Mouse (Mus musculus) c-Kit-positive CD71-positive TER-119-negative erythroid progenitor cells, embryonic 14.5 days (primary cell): ENCODE data around the gene Gm17949.

Source experiments
- DNase-seq: peaks from one replicate; pipeline ENCODE4 v3.0.0-alpha.2; 2013; ENCODE audit warnings: low read depth

The Gm17949 gene

DNA sequence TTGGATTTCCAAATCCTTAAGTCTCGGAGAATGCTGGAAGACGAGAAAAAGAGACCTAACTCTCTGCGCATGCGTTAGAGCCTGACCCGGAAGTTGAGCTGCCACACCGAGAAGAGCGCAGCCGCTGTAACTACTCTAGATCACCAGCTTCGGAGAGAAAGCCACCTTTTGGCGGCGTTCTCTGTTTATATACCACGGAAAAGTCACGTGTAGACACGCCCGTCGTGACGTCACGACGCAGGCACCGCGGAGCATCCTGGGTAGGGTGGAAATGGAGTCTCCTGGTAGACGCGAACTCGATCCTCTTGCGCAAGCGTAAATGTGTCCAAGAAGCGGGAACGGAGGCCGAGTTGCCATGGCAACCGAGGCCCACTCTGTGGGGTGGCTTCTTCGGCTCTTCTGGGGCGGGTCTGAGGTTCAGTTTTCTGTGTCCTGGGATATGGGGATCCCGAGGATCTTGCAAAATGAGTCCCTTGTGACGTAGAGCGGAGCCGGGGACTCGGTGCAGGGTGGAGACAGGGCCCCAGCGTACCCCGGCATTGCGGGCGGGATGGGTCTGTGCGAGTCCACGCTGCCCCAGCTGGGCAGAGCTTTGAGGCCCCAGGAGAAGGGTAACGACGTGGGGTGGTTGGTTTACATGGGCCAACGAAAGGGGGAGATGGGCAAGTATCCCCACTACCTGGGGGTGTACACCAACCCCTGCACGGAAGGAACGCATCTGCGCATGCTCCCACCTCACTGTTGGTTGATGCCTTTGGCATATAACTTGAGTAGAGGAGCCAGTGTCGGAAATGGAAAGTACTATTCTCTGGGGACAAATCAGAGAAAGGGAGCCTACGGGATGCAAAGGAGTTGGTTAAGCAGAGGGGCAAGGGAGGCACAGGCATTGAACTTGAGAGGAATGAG lies at the start of gene Gm17949, which contains the start of gene Gtf2f1:
Gm17949 (plus strand) TSS at position 234 of the 906 bp plus-strand sequence.
Gtf2f1 (minus strand) TSS at position 53 of the 906 bp plus-strand sequence.
- DNase-seq = peak; percentile 95

DNA sequence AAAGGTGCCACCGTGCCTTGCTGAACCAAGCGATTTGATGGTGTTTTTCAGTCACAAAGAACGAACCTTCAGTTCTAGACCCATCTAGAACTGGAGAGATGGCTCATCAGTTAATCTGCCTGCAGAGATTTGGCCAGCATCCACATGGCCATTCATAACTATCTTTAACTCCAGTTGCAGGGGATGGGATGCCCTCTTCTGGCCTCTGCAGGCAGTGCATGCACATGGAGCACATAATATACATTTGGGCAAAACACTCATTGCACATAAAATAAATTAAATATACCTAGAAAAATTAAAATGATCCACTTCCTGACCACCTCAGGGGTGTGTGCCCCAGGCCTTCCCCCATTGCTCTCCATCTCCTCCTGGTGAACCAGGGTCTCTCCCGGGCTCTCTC lies 49.4 kb upstream of the Gm17949 start:
- DNase-seq = no peak

DNA sequence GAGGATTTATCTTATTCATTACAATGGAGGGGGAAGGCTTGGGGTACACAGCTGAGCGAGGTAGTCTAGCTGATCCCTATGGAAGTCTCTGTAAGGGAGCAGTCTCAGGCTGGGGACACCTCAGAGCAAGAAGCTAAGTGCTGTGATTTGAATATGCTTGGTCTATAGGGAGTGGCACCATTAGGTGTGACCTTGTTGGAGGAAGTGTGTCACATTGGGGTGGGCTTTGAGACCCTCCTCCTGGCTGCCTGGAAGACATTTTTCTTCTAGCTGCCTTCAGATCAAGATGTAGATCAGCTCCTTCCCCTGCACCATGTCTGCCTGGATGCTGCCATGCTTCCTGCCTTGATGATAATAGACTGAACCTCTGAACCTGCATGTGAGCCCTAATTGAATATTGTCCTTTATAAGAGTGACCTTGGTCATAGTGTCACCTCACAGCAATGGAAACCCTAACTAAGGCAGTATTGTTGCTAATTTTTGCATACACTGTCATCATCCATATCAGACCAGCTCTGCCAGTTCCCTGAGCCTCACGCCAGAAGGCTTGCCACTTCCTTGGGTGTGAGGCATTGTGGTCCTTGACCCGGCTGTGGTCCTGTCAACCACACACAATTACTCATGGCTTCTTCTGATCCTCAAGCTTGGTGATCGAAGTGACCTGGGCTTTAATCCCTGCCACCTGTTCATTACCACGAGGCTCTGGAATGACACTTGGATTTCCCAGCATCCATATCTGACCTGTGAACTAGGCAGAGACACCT lies 48.4 kb upstream of the Gm17949 start:
- no peak for DNase-seq

DNA sequence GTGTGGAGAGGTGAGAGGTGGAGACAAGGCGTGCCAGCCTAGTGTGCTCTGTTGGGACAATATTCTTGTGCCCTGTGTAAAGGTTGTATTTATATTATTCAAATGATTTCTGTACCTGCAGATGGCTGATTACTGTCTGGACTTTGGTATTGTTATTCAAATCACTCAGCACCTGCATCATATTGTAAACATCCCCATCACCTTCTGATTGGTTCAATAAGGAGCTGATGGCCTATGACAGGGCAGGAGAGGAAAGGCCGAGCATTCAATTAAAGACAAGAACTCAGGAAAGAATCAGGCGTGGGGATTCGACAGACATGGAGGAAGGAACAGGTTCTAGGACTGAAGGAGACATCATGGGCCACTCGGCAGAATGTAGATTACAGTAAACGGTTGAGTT lies 47.6 kb upstream of the Gm17949 start:
- DNase-seq = no peak

DNA sequence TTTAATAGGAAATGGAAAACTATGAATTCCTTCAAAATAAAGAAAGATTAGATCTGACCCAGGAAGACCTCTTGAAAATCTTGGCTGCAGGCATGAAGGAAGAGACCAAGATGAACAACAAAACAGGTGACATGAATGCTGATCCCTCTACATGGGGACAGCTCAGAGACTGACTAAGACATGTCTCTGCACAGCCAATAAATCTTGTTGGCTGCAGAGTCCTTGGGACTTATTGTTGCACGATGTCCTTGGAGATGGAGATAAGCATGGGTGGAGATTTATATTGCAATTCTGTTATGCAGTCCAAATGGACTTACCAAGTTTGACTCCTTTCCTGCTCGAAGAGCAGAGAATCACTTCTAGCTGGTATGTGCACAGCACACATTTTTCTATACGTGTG lies 41.9 kb upstream of the Gm17949 start:
- no peak for DNase-seq

DNA sequence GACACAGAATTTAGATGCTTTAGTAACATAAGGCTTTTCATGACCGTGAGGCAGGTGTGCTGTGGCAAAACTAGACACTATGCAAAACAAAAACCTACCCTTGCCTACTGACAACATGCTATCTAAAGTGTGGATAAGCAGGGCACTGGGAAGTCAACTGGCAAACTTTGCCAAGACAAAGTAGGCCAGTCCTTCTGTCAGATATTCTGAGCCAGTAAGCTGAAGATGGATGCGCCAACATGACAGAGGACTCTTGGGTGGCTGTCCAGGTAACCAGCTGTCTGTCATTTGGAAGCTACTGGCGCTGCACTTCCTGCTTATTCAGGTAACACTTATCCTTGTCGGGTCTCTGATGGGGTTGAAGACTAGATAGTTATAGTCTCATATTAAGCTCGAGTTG lies 41.2 kb upstream of the Gm17949 start:
- DNase-seq = no peak

DNA sequence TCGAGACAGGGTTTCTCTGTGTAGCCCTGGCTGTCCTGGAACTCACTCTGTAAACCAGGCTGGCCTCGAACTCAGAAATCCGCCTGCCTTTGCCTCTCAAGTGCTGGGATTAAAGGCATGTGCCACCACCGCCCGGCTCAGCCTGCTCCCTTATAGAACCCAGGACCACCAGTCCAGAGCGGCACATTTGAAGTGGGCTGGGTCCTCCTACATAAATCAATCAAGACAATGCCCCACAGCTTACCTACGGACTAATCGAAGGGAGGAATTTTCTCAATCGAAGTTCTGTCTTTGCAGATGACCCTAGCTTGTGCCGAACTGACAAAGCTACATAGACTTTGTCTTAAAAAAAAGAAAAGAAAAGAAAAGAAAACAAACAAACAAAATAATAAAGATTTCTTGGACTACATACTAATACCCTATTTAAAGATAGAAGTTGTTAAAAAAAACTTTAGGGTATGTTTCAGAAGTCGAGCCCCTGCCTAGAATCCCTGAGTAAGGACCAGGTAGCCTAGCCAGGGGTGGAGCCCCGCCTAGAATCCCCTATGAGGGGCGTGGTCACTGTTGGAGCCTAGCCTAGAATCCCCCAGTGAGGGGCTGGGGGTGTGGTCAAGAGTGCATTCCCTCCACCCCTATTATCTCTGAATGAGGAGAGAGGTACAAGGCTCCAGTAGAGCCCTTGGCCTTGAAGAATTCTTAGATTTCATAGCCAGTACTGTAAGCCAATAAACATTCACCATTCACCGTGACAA lies 37.1 kb upstream of the Gm17949 start:
- DNase-seq = no peak

DNA sequence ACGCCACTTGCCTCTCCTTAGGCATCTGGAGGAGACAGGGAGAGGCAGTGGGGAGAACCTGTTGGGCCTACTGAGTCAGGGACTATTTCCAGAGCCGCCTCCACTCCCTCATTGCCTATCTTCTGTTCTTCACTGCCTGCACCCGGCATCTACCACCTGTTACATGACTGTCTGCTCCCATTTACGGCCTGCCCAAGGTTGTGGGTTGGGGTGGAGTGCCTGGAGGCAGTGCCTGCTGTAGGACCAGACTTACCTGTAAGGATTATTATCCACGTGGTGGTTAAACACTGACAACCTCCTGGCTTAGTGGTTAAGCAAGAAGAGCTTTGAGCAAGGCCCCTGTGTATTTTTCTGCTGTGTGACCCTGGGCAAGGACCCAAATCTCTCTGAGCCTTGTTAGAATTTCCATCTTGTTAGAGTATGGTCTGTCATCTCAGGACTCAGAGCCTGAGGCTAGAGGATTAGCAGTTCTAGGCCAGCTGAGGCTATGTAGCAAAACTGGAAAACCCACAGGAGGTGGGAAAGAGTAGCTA lies 36.5 kb upstream of the Gm17949 start:
- DNase-seq = no peak

DNA sequence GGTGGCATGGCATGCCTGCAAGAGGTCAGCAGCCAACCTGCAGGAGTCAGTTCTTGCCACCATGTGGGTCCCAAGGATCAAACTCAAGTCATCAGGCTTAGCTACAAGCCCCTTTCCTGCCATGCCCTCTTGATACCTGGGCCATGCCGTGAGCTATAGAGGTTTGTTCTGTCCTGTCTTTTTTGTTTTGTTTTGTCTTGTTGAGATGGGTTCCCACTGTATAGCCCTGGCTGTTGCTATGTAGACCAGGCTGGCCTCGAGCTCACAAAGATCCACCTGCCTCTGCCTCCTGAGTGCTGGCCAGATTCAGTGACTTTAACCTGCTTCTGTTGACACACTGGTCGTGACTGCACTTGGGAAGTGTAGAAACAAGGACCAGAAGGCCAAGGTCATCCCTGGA lies 35.9 kb upstream of the Gm17949 start:
- DNase-seq = no peak

DNA sequence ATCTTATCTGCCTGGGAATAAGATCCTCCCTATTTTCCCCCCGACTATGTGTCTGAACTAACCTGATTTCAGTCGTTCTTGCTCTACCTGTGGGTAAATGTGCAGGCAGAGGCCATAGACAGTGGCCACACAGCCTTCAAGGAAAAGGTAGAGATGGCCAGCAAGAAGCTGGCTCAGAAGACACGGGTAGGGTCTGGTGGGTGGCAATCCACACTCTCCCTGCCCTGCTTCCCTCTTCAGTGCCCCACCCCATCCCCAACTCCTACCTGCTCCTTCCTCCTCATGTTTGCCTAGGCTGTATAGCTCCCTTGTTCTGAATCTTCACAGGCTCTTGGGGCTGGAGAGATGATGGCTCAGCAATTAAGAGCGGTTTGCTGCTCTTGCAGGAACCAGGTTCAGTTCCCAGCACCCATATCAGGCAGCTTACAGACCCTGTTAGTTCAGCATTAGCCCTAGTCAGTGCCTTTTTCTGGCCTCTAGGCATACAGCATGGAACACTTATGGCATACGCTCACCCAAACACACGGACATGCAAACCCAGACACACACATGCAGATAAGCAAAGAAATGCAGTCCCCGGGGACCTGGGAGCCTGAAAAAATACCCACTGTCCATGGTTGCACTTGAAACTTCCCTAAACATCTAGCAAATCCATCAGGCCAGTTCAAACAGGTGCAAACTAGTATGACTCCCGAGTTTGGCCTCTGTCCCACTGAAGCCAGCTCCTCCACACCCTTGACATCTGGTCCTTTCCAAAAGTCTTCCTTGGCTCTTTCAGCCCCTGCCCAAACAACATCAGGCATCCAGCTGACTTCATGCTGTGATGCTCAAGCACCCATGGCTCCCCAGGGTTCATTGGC lies 34.5 kb upstream of the Gm17949 start:
- no peak for DNase-seq

DNA sequence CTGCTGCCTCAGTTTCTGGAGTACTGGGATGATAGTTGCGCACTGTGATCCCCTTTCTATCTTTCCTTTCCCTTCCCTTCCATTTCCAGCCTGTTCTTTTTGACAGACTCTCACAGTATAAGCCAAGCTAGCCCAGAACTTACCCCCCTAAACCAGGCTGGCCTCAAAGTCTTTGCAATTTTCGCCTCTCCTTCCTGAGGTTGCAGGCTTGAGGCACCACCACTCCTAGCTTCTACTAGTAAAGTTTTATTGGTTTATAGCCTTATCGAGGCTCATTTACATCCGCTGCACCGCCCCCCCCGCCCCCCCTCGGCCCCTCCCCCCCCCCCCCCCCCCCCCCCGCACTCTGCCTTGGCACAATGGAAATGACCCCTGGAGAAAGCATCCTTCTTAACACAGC lies 31.7 kb upstream of the Gm17949 start:
- DNase-seq = no peak

DNA sequence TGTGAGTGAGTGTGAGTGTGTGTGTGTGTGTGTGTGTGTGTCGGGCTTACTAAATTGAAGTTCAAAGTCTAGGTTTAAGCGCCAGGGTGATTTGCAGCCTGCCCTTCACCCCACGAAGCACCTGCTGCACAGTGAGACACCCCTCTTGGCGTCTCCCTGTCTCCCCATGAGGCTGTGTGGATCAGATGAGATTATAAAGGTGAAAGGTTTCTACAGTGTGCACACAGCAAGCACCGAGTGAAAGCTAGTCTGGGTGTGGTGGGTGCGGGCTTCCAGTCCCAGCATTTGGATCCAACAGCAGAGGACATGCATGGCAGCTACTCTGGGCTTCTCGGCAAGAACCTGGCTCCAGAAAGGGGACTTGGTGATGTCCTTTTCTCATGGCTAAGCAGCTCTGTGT lies 30.2 kb upstream of the Gm17949 start:
- DNase-seq = no peak

DNA sequence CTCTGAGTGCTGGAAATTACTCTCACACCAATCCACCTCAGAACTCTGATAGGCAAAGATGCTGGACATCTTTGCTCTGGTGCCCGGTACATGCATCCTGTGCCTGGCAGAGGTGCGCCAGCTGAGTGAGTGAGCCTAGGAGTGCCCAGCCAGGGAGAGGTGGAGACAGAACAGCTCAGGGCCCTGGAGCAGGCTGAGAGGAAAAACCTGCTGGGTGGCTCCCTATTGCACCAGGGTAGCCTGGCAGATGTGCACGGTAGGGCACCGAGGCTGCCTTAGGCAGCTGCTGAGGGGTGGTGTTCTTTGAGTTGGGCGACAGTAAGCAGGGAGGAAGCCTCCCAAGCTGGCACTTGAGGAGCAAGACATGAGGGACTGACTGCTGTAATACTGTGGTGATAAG lies 29.3 kb upstream of the Gm17949 start, which contains the start of gene Acer1:
Acer1 (minus strand) TSS at position 114 of the 400 bp plus-strand sequence.
- no peak for DNase-seq

DNA sequence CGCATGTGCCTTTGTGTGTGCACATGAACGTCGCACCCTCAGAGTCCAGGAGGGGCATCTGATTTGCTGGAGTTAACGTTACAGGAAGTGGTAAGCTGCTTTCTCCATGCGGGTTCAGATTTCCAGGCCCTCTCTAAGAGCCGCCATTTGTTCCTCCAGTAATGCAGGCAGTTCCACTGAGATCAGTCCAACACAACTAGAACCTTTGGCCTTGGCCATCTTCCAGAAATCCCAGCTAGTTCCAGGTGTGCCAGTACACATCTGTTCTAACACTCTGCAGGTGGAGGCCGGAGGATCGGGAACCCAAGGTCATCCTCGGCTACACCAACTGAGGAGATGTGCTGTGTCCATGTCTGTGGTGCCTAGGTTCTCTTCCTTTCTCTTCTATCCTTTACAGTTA lies 26.4 kb upstream of the Gm17949 start:
- no peak for DNase-seq

DNA sequence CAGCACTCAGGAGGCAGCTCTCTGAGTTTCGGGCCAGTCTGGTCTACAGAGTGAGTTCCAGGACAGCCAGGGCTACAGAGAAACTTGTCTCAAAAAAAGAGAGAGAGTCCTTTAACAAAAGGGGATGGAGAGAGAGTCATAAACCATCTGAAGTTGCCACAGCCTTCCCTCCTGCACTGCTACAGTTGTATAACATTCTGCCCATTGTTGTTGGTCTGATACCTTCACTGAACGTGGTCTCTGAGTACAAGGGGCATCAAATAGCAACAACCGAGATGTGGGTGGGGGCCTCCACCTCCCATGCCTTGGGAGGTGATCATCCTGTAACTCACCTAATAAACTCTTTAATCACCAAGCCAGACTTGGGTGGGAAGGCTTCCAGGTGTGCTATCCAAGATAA lies 25.6 kb upstream of the Gm17949 start:
- no peak for DNase-seq

DNA sequence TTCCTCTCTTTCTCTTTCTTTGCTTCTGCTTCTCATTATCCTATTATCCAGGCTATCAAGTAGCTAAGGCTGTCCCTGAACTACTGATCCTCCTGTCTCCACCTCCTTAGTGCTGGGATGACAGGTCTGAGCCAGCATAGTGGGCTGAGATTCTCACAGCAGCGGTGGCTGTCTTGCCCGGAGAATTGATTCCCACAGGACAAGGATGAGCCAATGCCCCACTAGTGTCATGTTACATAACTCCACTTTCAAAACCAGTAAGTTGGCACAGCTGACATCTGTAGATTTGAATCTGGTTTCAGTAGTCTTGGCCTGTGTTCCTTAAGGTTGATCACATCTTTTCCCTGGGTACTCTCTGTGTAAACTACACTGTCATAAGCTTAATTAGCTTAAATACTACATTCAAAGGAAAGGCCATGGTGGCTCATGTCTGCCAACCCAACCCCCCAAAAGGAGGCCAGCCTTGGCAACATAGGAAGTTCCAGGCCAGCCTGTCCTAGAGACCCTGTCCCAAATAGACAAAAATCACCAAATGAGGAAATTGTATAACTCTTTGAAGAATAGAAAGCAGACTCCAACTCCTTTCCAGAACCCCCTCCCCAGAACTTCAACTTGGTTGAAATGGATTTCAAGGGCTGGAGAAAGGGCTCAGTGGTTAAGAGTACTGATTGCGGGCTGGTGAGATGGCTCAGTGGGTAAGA lies 25.0 kb upstream of the Gm17949 start:
- DNase-seq = no peak

DNA sequence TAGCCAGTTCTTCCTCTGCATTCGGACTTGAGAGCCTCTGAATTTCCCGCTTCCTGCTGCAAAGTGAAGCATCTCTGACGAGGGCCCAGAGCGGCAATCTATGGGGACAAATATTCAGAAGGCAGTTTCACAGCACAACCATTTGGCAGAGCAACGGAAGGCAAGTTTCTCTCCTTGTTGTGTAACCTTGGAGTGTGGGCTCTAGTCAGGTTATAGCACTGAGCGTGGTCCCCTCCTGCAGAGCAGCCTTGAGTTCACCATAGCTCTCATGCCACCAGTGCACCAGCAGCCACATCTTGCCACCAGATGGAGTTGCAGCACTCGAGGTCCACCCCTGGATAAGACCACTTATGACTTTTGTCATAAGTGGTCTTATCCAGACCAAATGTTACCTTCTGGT lies 22.8 kb upstream of the Gm17949 start:
- no peak for DNase-seq

DNA sequence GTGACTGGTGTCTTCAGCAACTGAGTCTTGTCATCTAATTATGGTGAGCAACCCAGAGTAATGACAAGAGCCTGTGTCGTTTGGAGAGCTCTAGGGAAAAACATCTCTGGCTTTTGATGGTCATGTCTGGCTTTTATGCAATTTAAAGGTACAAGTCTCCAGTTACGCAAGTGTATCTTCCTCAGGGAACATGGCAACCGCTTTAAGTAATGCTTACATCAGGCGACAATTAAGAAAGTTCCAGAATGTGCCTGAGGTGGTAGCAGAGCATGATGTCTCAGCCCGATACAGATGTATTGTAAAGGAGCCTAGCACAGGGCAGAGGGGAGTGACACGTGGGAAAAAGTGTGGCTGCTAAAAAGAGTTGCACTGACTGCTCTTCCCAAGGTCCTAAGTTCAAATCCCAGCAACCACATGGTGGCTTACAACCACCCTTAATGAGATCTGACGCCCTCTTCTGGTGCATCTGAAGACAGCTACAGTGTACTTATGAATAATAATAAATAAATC lies 22.3 kb upstream of the Gm17949 start:
- no peak for DNase-seq

DNA sequence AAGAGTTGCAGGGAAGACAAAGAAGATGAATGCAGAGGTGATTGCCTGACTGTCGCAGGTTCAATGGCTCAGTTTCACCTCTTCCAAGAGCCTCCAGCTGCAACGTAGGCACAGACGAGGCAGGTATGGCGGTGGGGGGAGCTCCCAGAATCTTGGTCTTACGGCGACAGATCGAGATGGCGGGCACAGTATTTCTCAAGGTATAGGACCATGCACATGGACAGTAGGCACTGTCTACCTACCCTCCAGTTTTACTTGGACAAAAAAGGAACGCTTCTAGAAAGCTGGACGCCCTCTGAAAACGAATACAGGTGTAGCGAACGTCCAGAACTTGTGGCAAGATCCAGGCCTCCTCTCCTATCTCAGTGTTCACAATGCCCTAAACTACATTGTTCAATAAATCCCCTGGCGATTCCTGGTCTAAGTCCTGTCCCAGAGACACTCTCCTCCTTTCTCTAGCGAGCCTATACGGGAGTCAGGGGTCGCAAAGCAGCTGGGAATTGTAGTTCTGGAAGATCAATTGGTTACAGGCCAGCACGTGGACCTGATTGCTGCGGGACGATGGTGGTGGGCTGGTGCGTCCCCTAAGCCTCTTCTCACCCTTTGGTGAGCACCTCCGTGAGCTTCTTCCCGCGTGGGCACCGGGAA lies 21.7 kb upstream of the Gm17949 start:
- DNase-seq = peak; percentile 78
